Mouse (Mus musculus): ENCODE results near the gene Rbp1.

DNA sequence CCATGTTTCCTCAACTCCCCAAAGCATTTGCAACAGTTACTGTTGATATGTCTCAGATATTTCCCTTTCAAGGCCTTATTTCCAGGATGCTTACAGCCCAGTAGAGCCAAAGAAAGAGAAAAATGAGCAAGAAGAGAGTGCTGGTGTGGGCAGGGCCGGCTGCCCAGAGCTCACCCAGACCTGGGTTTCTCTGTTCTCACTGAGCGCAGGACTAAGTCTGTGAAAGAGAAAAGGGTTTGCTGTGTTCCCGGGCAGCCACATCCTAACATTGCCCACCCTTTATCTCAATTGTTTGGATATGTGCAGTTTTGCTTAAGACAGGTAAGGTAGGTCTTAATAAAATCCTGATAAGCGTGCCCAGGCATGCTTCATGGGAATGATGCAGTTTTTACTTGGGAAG lies 43.0 kb upstream of the Rbp1 start:
- TF ChIP-seq POLR2A (IDR thresholded peaks at IDR 0.05; ENCODE audit: borderline replicate concordance, extremely low read depth, insufficient read depth, insufficient read length, poor library complexity, severe bottlenecking) (no peak), CTCF (IDR thresholded peaks at IDR 0.05; ENCODE audit: borderline replicate concordance, extremely low read depth, insufficient read depth, insufficient read length) (no peak)

Measured in brain, embryonic 14.5 days (tissue).